Mouse (Mus musculus) embryonic facial prominence, embryonic 10.5 days (tissue): ENCODE results near the gene Bcl7c. TPM values are rescaled to one million over a fixed set of nuclear protein-coding genes. Genes with fewer than 3 reads are reported as not detected.

Experiments
- DNase-seq: peaks from one replicate; pipeline ENCODE4 v3.0.0-alpha.2; 2017; ENCODE audit warnings: low spot score
- H3K27ac ChIP-seq: fragments of 300-500 bp; sonication (generic); replicated peaks from 2 replicates; pipeline ENCODE4 v1.5.1; 2016; ENCODE audit warnings: mild to moderate bottlenecking
- H3K27me3 ChIP-seq: fragments of 300-500 bp; sonication (generic); replicated peaks from 2 replicates; pipeline ENCODE4 v1.6.1; 2016; ENCODE audit warnings: low read depth, mild to moderate bottlenecking; ENCODE audit not compliant: poor library complexity, severe bottlenecking
- H3K36me3 ChIP-seq: fragments of 300-500 bp; sonication (generic); replicated peaks from 2 replicates; pipeline ENCODE4 v1.6.1; 2016; ENCODE audit warnings: mild to moderate bottlenecking, moderate library complexity
- H3K4me1 ChIP-seq: fragments of 300-500 bp; sonication (generic); 2 replicates; pipeline ENCODE4 v1.6.1; 2016
- H3K4me3 ChIP-seq: fragments of 300-500 bp; sonication (generic); 2 replicates; pipeline ENCODE4 v1.5.1; 2016; ENCODE audit warnings: mild to moderate bottlenecking, moderate library complexity
- H3K9me3 ChIP-seq: fragments of 300-500 bp; sonication (generic); 2 replicates; pipeline ENCODE4 v1.6.1; 2016; ENCODE audit warnings: mild to moderate bottlenecking
- WGBS: fragments of 180-500 bp; shearing (Covaris S2); methylation state at CpG from one replicate; pipeline ENCODE4 v1.1.7; 2016; 5-methylcytosine and 5-hydroxymethylcytosine counted together
- microRNA counts: library from miRNA; unstranded; fragments of <30 nt; microRNA quantifications from one replicate; lab custom pipeline; 2017
- microRNA-seq: library from miRNA; unstranded; fragments of <30 nt; microRNA quantifications from one replicate; pipeline ENCODE4, GENCODE M21; 2017
- polyA plus RNA-seq: library from polyadenylated mRNA; unstranded; fragments of >200 nt; fragmentation: Nextera tagmentation; extraction: Ambion mirVana; gene quantifications from 2 replicates; pipeline ENCODE4 v1.2.1, GENCODE M21; 2016

Gene Bcl7c
- polyA plus RNA-seq, 1 experiment from 2014 or later: 70.0 TPM

GRCm38 (mm10) chr7:127616881-127617280, 91.9 kb downstream of the Bcl7c start:
- peaks cover 18% of the 10 kb centered on the region for H3K36me3 ChIP-seq
- 86% methylated on average over 1 of the region's 1 CpGs for WGBS
- peaks cover 25% of the 10 kb centered on the region for H3K4me1 ChIP-seq
- H3K27ac ChIP-seq: no peak overlapping the region
- H3K4me3 ChIP-seq: no peak overlapping the region
- H3K9me3 ChIP-seq: peaks cover 9% of the 10 kb centered on the region; the same call in 1 of the 2 replicates
- DNase-seq: no peak
- no peaks in the 10 kb centered on the region for H3K27me3 ChIP-seq

- DNase-seq: no peak
- 92% methylated on average over 1 of the region's 1 CpGs for WGBS
- Histone ChIP-seq H3K36me3 (peaks cover 24% of the 10 kb centered on the region), H3K27ac (no peak overlapping the region), H3K4me1 (peaks cover 25% of the 10 kb centered on the region), H3K4me3 (peak overlapping the region; percentile 26; the same call in 1 of the 2 replicates), H3K9me3 (peaks cover 14% of the 10 kb centered on the region; the same call in 1 of the 2 replicates), H3K27me3 (no peaks in the 10 kb centered on the region)
Observed at GRCm38 (mm10) chr7:127616336-127616735, 92.4 kb downstream of the Bcl7c start.

- peak within 1 kb of the TSS; percentile 95 for H3K4me3 ChIP-seq
- peaks cover 15% of the 10 kb centered on the region; the same call in 1 of the 2 replicates for H3K9me3 ChIP-seq
- peaks cover 35% of the 10 kb centered on the region for H3K36me3 ChIP-seq
- under 1% methylated on average over 50 of the region's 50 CpGs for WGBS
- peak; percentile 89 for DNase-seq
- peaks cover 25% of the 10 kb centered on the region for H3K4me1 ChIP-seq
- no peaks in the 10 kb centered on the region for H3K27me3 ChIP-seq
- H3K27ac ChIP-seq: peak within 1 kb of the TSS; percentile 98
Observed at GRCm38 (mm10) chr7:127614891-127615843, 93.6 kb downstream of the Bcl7c start, which contains the start of gene Zfp629. Zfp629 (minus strand) TSS chr7:127615797.

- under 1% methylated on average over 44 of the region's 44 CpGs for WGBS
- peak; percentile 78 for DNase-seq
- peaks cover 25% of the 10 kb centered on the region for H3K4me1 ChIP-seq
- peaks cover 42% of the 10 kb centered on the region for H3K36me3 ChIP-seq
- peak overlapping the region; percentile 95 for H3K4me3 ChIP-seq
- no peaks in the 10 kb centered on the region for H3K27me3 ChIP-seq
- peaks cover 15% of the 10 kb centered on the region; the same call in 1 of the 2 replicates for H3K9me3 ChIP-seq
- peak overlapping the region; percentile 98 for H3K27ac ChIP-seq
Observed at GRCm38 (mm10) chr7:127614511-127614890, 94.2 kb downstream of the Bcl7c start.

GRCm38 (mm10) chr7:127614091-127614490, 94.6 kb downstream of the Bcl7c start:
- H3K9me3 ChIP-seq: peaks cover 15% of the 10 kb centered on the region; the same call in 1 of the 2 replicates
- no peak for DNase-seq
- H3K4me3 ChIP-seq: peak overlapping the region; percentile 95
- H3K27ac ChIP-seq: peak overlapping the region; percentile 98
- H3K27me3 ChIP-seq: no peaks in the 10 kb centered on the region
- WGBS: 18% methylated on average over 8 of the region's 8 CpGs
- peaks cover 25% of the 10 kb centered on the region for H3K4me1 ChIP-seq
- H3K36me3 ChIP-seq: peaks cover 46% of the 10 kb centered on the region

- WGBS: 87% methylated on average over 8 of the region's 8 CpGs
- H3K36me3 ChIP-seq: peaks cover 52% of the 10 kb centered on the region
- H3K27me3 ChIP-seq: no peaks in the 10 kb centered on the region
- H3K4me1 ChIP-seq: peaks cover 25% of the 10 kb centered on the region
- DNase-seq: no peak
- peaks cover 15% of the 10 kb centered on the region; the same call in 1 of the 2 replicates for H3K9me3 ChIP-seq
- H3K4me3 ChIP-seq: peak overlapping the region; percentile 95
- no peak overlapping the region for H3K27ac ChIP-seq
Observed at GRCm38 (mm10) chr7:127613501-127613900, 95.2 kb downstream of the Bcl7c start.

- H3K27ac ChIP-seq: no peak overlapping the region
- 0 out of 2 replicates have a peak overlapping the region, but pooled peaks have one; percentile 1 for H3K4me3 ChIP-seq
- no peaks in the 10 kb centered on the region for H3K27me3 ChIP-seq
- H3K4me1 ChIP-seq: peaks cover 24% of the 10 kb centered on the region
- 96% methylated on average over 26 of the region's 26 CpGs for WGBS
- peaks cover 15% of the 10 kb centered on the region; the same call in 1 of the 2 replicates for H3K9me3 ChIP-seq
- no peak for DNase-seq
- H3K36me3 ChIP-seq: peaks cover 72% of the 10 kb centered on the region
Observed at GRCm38 (mm10) chr7:127611561-127611960, 97.2 kb downstream of the Bcl7c start.

MicroRNAs within 50 kb of the gene (microRNA counts, 519-probe panel; counts per million panel counts)
- microRNA mmu-miR-762 (lab: Ali Mortazavi, UCI): 1,954 counts per million, percentile 61 among the panel's probes with 10 or more counts

Small RNAs within 50 kb of the gene (microRNA-seq; reads per million reads assigned to microRNA genes)
- not detected for gene Mir762

Other genes starting within 250 kb of the Bcl7c start
- gene Prr14, start 249.3 kb downstream of the Bcl7c start, polyA plus RNA-seq: 46.3 and 47.9 TPM in 2 replicates
- 8.6 and 9.0 TPM in 2 replicates for gene Fbrs, start 229.7 kb downstream of the Bcl7c start, polyA plus RNA-seq
- 55.8 and 62.8 TPM in 2 replicates for gene Srcap, start 196.9 kb downstream of the Bcl7c start, polyA plus RNA-seq
- gene Gm42715, start 189.3 kb downstream of the Bcl7c start, polyA plus RNA-seq: 16.6 and 17.8 TPM in 2 replicates
- 5.1 and 7.3 TPM in 2 replicates for gene Tmem265, start 147.5 kb downstream of the Bcl7c start, polyA plus RNA-seq
- gene Phkg2, start 135.6 kb downstream of the Bcl7c start, polyA plus RNA-seq: 40.7 and 43.4 TPM in 2 replicates
- gene Ccdc189, start 120.3 kb downstream of the Bcl7c start, polyA plus RNA-seq: 11.8 and 15.3 TPM in 2 replicates
- gene Rnf40, start 120.2 kb downstream of the Bcl7c start, polyA plus RNA-seq: 61.2 and 64.2 TPM in 2 replicates
- gene Zfp629, start 93.1 kb downstream of the Bcl7c start, polyA plus RNA-seq: 31.6 and 33.6 TPM in 2 replicates
- 9.4 and 10.7 TPM in 2 replicates for gene Ctf1, start 3.8 kb upstream of the Bcl7c start, polyA plus RNA-seq
- 0.19 TPM in 2 replicates for gene Ctf2, start 23.2 kb upstream of the Bcl7c start, polyA plus RNA-seq
- 8.9 and 9.0 TPM in 2 replicates for gene Fbxl19, start 35.6 kb upstream of the Bcl7c start, polyA plus RNA-seq
- gene Orai3, start 60.9 kb upstream of the Bcl7c start, polyA plus RNA-seq: 12.9 and 13.6 TPM in 2 replicates
- gene Setd1a, start 67.7 kb upstream of the Bcl7c start, polyA plus RNA-seq: 14.7 and 15.2 TPM in 2 replicates
- not detected in 2 replicates for gene Gm49388, start 76.7 kb upstream of the Bcl7c start, polyA plus RNA-seq
- gene Hsd3b7, start 91.7 kb upstream of the Bcl7c start, polyA plus RNA-seq: 6.8 and 8.0 TPM in 2 replicates
- gene Stx4a, start 115.4 kb upstream of the Bcl7c start, polyA plus RNA-seq: 22.5 and 29.3 TPM in 2 replicates
- 4.7 and 6.5 TPM in 2 replicates for gene Stx1b, start 115.6 kb upstream of the Bcl7c start, polyA plus RNA-seq
- 19.9 and 21.8 TPM in 2 replicates for gene Zfp646, start 167.3 kb upstream of the Bcl7c start, polyA plus RNA-seq
- gene Zfp668, start 167.9 kb upstream of the Bcl7c start, polyA plus RNA-seq: 42.5 and 49.1 TPM in 2 replicates
- 0.64 and 0.79 TPM in 2 replicates for gene Prss53, start 182.0 kb upstream of the Bcl7c start, polyA plus RNA-seq
- not detected in 2 replicates for gene Gm21974, start 186.5 kb upstream of the Bcl7c start, polyA plus RNA-seq
- 47.6 and 59.1 TPM in 2 replicates for gene Vkorc1, start 186.7 kb upstream of the Bcl7c start, polyA plus RNA-seq
- gene Bckdk, start 195.1 kb upstream of the Bcl7c start, polyA plus RNA-seq: 111 and 119 TPM in 2 replicates
- gene Kat8, start 203.6 kb upstream of the Bcl7c start, polyA plus RNA-seq: 48.7 and 49.6 TPM in 2 replicates
- 14.8 and 15.8 TPM in 2 replicates for gene Prss8, start 221.2 kb upstream of the Bcl7c start, polyA plus RNA-seq
- 10.7 and 12.9 TPM in 2 replicates for gene Prss36, start 237.8 kb upstream of the Bcl7c start, polyA plus RNA-seq